Mouse (Mus musculus) bone marrow, adult 2 months (tissue): ENCODE data around the gene Armc7. TPM values are rescaled to one million over a fixed set of nuclear protein-coding genes. Genes with fewer than 3 reads are reported as not detected.
A peak's percentile ranks its signal among the peaks of the same experiment; 100 is the strongest.
"Not testable (repeated sequence)": the region's sequence is repeated elsewhere in the genome, so short reads cannot be mapped to it uniquely, and the experiment has no call there.

Experiments
- H3K27ac ChIP-seq: fragments of 200-500 bp; 2 replicates; pipeline ENCODE4 v1.5.1; 2012; ENCODE audit warnings: low read depth, mild to moderate bottlenecking, control low read depth, inconsistent platforms, low read length; ENCODE audit not compliant: control insufficient read depth, poor library complexity, insufficient read depth
- H3K4me1 ChIP-seq: fragments of 200-500 bp; 2 replicates; pipeline ENCODE4 v1.6.1; 2011; ENCODE audit warnings: low read length; ENCODE audit not compliant: control insufficient read depth, insufficient read depth
- H3K4me3 ChIP-seq: fragments of 200-500 bp; replicated peaks from 2 replicates; pipeline ENCODE3; 2011; ENCODE audit warnings: mild to moderate bottlenecking, low read depth, low read length, control low read depth; ENCODE audit not compliant: control insufficient read depth
- CTCF ChIP-seq: fragments of 200-500 bp; IDR thresholded peaks from 2 replicates; pipeline ENCODE4 v1.5.1; 2011; ENCODE audit warnings: low read length, control low read depth; ENCODE audit not compliant: control insufficient read depth, insufficient read depth
- POLR2A ChIP-seq: fragments of 200-500 bp; IDR thresholded peaks from 2 replicates; pipeline ENCODE4 v1.6.1; 2011; ENCODE audit warnings: low read depth, mild to moderate bottlenecking, control low read depth, low read length, borderline replicate concordance; ENCODE audit not compliant: control insufficient read depth
- WGBS: fragments of 180-500 bp; shearing (Covaris S2); methylation state at CpG from one replicate; pipeline ENCODE4 v1.1.7; 2018; 5-methylcytosine and 5-hydroxymethylcytosine counted together
- polyA plus RNA-seq: library from polyadenylated mRNA; stranded (reverse); fragments of >200 nt; gene quantifications from 2 replicates; pipeline ENCODE4 v1.2.4, GENCODE M21; 2011; ENCODE audit warnings: low replicate concordance; ENCODE audit not compliant: missing spikeins, insufficient read depth, insufficient read length

Armc7 gene
- polyA plus RNA-seq, 1 experiment = 18.7 TPM

- peak within 1 kb of the TSS; percentile 74 for H3K27ac ChIP-seq
- peak within 1 kb of the TSS; percentile 91 for H3K4me3 ChIP-seq
- under 1% methylated on average over 43 of the region's 43 CpGs for WGBS
- H3K4me1 ChIP-seq = no peaks in the 10 kb centered on the region
- TF ChIP-seq CTCF (peak; percentile 51), POLR2A (peak; percentile 91; the same call in 1 of the 2 replicates)
These were observed 16.1 kb downstream of the Armc7 start, which contains the start of gene Nt5c for GRCm38 (mm10) chr11:115491356-115492083. TSS of gene Nt5c (minus strand) at chr11:115491862.

- Histone ChIP-seq H3K4me3 (peak overlapping the region; percentile 91), H3K4me1 (no peaks in the 10 kb centered on the region), H3K27ac (no peak overlapping the region)
- WGBS = 28% methylated on average over 6 of the region's 6 CpGs
- TF ChIP-seq CTCF = no peak
- TF ChIP-seq POLR2A = no peak
These were observed 16.9 kb downstream of the Armc7 start for GRCm38 (mm10) chr11:115492387-115492786.

GRCm38 (mm10) chr11:115496559-115496958 lies 21.1 kb downstream of the Armc7 start:
- H3K27ac ChIP-seq, H3K4me3 ChIP-seq, H3K4me1 ChIP-seq: not testable (repeated sequence)
- WGBS = 80% methylated on average over 9 of the region's 9 CpGs

DNA sequence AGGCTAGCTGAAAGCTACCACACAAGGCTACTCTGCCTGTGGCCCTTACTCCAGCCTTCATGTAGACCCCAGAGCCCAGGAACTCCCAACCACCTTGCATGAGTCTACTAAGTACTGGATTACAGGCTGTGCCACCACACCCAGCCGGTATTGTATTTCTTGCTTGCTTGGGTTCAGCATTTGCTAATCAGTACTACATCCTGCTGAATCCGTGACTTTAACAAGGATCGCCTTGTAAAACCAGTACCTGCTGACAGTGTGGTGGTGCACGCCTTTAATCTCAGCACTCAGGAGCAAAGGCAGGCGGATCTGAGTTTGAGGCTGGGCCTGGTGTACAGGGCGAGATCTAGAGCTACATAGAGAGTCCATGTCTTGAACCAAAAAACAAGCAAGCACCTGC lies 27.2 kb downstream of the Armc7 start:
- Histone ChIP-seq H3K27ac (no peak overlapping the region), H3K4me3 (no peak overlapping the region), H3K4me1 (no peaks in the 10 kb centered on the region)
- TF ChIP-seq POLR2A = no peak
- TF ChIP-seq CTCF = no peak
- WGBS = 92% methylated on average over 6 of the region's 6 CpGs

DNA sequence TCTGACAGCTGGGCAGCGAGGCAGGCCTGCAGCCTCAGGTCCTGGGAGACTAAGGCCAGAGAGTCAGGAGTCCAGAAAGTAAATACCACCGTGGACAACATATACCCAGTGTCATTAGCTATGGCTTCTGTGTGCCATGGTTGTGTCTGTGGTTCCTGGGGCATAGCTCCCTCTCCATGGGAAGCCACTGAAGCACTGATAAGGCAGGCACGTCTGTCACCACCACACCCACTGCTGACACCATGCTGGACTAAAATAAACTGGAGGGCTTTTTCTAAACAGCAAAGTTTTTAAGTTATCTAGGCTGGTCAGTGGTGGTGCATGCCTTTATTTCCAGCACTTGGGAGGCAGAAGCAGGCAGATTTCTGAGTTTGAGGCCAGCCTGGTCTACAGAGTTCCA lies 31.1 kb downstream of the Armc7 start:
- Histone ChIP-seq H3K4me1 (peaks cover 14% of the 10 kb centered on the region), H3K27ac (no peak overlapping the region; the same call in 1 of the 2 replicates)
- WGBS = 58% methylated on average over 3 of the region's 3 CpGs

GRCm38 (mm10) chr11:115508061-115508460 lies 32.6 kb downstream of the Armc7 start:
- TF ChIP-seq CTCF = no peak
- no peak for TF ChIP-seq POLR2A
- Histone ChIP-seq H3K4me3 (no peak overlapping the region), H3K27ac (no peak overlapping the region), H3K4me1 (peaks cover 17% of the 10 kb centered on the region)
- WGBS = 47% methylated on average over 2 of the region's 2 CpGs

More for the DNA sequence above, 31.1 kb downstream of the Armc7 start:
- no peak for TF ChIP-seq CTCF
- no peak for TF ChIP-seq POLR2A
- H3K4me3 ChIP-seq = no peak overlapping the region

GRCm38 (mm10) chr11:115509773-115510506 lies 34.5 kb downstream of the Armc7 start:
- no peak overlapping the region for H3K4me3 ChIP-seq
- peaks cover 18% of the 10 kb centered on the region for H3K4me1 ChIP-seq
- 80% methylated on average over 6 of the region's 6 CpGs for WGBS
- peak overlapping the region; percentile 44 for H3K27ac ChIP-seq
- no peak for TF ChIP-seq POLR2A
- TF ChIP-seq CTCF = no peak

- peak overlapping the region; percentile 28 for H3K27ac ChIP-seq
- no peak overlapping the region for H3K4me3 ChIP-seq
- peaks cover 18% of the 10 kb centered on the region for H3K4me1 ChIP-seq
- no peak for TF ChIP-seq CTCF
- TF ChIP-seq POLR2A = no peak
- 53% methylated on average over 5 of the region's 5 CpGs for WGBS
These were observed 35.0 kb downstream of the Armc7 start for GRCm38 (mm10) chr11:115510507-115510888.

DNA sequence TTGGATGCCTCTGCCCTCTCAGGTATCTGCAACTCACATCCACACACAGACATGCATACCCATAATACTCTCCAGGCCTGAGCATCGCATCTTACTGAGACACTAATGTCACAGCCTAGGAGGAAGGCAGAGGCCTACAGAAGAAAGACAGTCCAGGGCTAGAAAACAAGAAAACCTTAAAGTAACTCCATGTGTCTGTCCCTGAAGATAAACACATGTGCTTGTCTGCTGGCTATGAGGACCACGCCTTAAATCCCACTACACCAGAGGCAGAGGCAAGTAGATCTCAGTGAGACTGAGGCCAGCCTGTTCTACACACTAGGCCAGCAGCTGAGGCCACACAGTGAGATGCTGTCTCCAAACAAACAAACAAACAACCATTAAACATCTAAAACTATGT lies 35.7 kb downstream of the Armc7 start:
- H3K4me3 ChIP-seq = peak overlapping the region; percentile 29
- no peak for TF ChIP-seq CTCF
- TF ChIP-seq POLR2A = peak; percentile 34; the same call in 1 of the 2 replicates
- peak overlapping the region; percentile 61; the same call in 1 of the 2 replicates for H3K27ac ChIP-seq
- H3K4me1 ChIP-seq = peaks cover 18% of the 10 kb centered on the region
- WGBS = 49% methylated on average over 2 of the region's 2 CpGs
